ENCODE assay signal across 17 mouse cellular contexts in the genomic region with DNA sequence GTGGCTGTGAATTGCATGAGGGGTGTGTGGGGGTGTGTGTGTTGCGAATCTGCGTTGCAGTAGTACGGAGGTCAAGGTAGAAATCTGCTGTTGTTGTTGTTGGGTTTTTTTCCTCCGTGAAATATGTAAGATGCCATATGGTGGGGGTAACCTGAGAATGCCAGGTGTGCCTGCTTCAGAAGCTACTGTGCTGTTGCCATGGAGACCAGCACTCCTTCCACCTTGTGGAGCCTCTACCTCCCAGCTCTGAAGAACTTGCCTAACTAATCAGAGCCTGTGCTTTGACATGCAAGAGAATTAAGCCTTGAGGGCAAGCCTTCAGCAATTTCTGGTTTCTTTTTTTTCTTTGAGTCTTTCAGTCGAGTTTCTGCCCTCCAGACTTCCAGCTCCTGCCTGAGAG.
DNase-seq lines count a peak whose midpoint lies in the region; ATAC-seq lines count a peak whose summit lies in the region.
"Had no signal": no experiment of that assay in that cellular context is flagged by ENCODE, and none has a peak within 500 bp of the region (broad histone marks: within the 10 kb centered on the region; RNA-seq: fewer than 3 reads in every experiment).

No protein-coding gene starts in this region.

- H3K4me2 ChIP-seq in embryonic facial prominence, embryonic 11.5 days (ENCODE audit: low read depth, low read length) = no peak overlapping the region
- H3K4me2 ChIP-seq in midbrain, embryonic 16.5 days (ENCODE audit: low read length) = no peak overlapping the region
- H3K4me2 ChIP-seq in kidney, embryonic 15.5 days = no peak overlapping the region
- H3K4me2 ChIP-seq: embryonic facial prominence, embryonic 12.5 days; liver, embryonic 12.5 days had no signal

- no peak overlapping the region for H3K9ac ChIP-seq in embryonic facial prominence, embryonic 11.5 days (replicated peaks; ENCODE audit: low read length)
- no peak overlapping the region for H3K9ac ChIP-seq in midbrain, embryonic 16.5 days (ENCODE audit: low read depth, low read length)
- no peak overlapping the region for H3K9ac ChIP-seq in kidney, embryonic 15.5 days
- H3K9ac ChIP-seq: embryonic facial prominence, embryonic 12.5 days; liver, embryonic 12.5 days had no signal

- no peaks in the 10 kb centered on the region for H3K27me3 ChIP-seq in embryonic facial prominence, embryonic 11.5 days (ENCODE audit: control insufficient read depth, insufficient read depth, low read length)
- no peaks in the 10 kb centered on the region for H3K27me3 ChIP-seq in midbrain, embryonic 16.5 days (ENCODE audit: control insufficient read depth, insufficient read depth, low read depth, low read length)
- H3K27me3 ChIP-seq in kidney, embryonic 15.5 days = no peaks in the 10 kb centered on the region
- H3K27me3 ChIP-seq: CH12.LX; embryonic facial prominence, embryonic 12.5 days; liver, embryonic 12.5 days had no signal

- no peak overlapping the region for H3K4me3 ChIP-seq in embryonic facial prominence, embryonic 11.5 days (ENCODE audit: low read depth, low read length)
- no peak overlapping the region for H3K4me3 ChIP-seq in midbrain, embryonic 16.5 days (ENCODE audit: low read depth, low read length)
- H3K4me3 ChIP-seq in kidney, embryonic 15.5 days (replicated peaks) = no peak overlapping the region
- H3K4me3 ChIP-seq: embryonic facial prominence, embryonic 12.5 days; heart, adult 2 months; liver, embryonic 12.5 days had no signal

- H3K4me1 ChIP-seq in embryonic facial prominence, embryonic 11.5 days (ENCODE audit: control insufficient read depth, insufficient read depth, low read length) = no peaks in the 10 kb centered on the region
- peaks cover 14% of the 10 kb centered on the region for H3K4me1 ChIP-seq in midbrain, embryonic 16.5 days (ENCODE audit: control insufficient read depth, insufficient read depth, low read length)
- no peaks in the 10 kb centered on the region for H3K4me1 ChIP-seq in kidney, embryonic 15.5 days

- no peak overlapping the region for H3K27ac ChIP-seq in embryonic facial prominence, embryonic 11.5 days (replicated peaks; ENCODE audit: low read depth, low read length)
- H3K27ac ChIP-seq in midbrain, embryonic 16.5 days (ENCODE audit: low read length) = peak overlapping the region; percentile 58
- H3K27ac ChIP-seq in kidney, embryonic 15.5 days = no peak overlapping the region
- H3K27ac ChIP-seq: embryonic facial prominence, embryonic 12.5 days; heart, adult 2 months; kidney, postnatal 0 days; liver, embryonic 12.5 days had no signal

- H3K9me3 ChIP-seq in embryonic facial prominence, embryonic 11.5 days (replicated peaks; ENCODE audit: control insufficient read depth, low read length) = no peaks in the 10 kb centered on the region
- H3K9me3 ChIP-seq in midbrain, embryonic 16.5 days (replicated peaks; ENCODE audit: control insufficient read depth, low read length, poor library complexity, severe bottlenecking) = no peaks in the 10 kb centered on the region
- H3K9me3 ChIP-seq in kidney, embryonic 15.5 days (replicated peaks) = no peaks in the 10 kb centered on the region
- H3K9me3 ChIP-seq: embryonic facial prominence, embryonic 12.5 days; liver, embryonic 12.5 days had no signal

- no peaks in the 10 kb centered on the region for H3K36me3 ChIP-seq in embryonic facial prominence, embryonic 11.5 days (replicated peaks; ENCODE audit: control insufficient read depth, insufficient read depth, low read depth, low read length)
- H3K36me3 ChIP-seq in midbrain, embryonic 16.5 days (ENCODE audit: control insufficient read depth, insufficient read depth, low read length) = no peaks in the 10 kb centered on the region
- no peaks in the 10 kb centered on the region for H3K36me3 ChIP-seq in kidney, embryonic 15.5 days
- H3K36me3 ChIP-seq: embryonic facial prominence, embryonic 12.5 days; liver, embryonic 12.5 days had no signal

- WGBS in embryonic facial prominence, embryonic 11.5 days = 43% methylated on average over 5 of the region's 5 CpGs
- 32% methylated on average over 5 of the region's 5 CpGs for WGBS in midbrain, embryonic 16.5 days
- 23% methylated on average over 5 of the region's 5 CpGs for WGBS in kidney, embryonic 15.5 days

- DNase-seq in left cerebral cortex, postnatal 14 days (ENCODE audit: low spot score in 2 of 2) = peak; percentile 19 to 38
- DNase-seq in left cerebral cortex, adult 11 months (ENCODE audit: low spot score) = no peak
- peak; percentile 5 for DNase-seq in T-cell, adult 2 months (ENCODE audit: low spot score)
- DNase-seq in embryonic facial prominence, embryonic 11.5 days (ENCODE audit: low spot score) = peak; percentile 62
- DNase-seq in adrenal gland, postnatal 25 days = no peak
- DNase-seq: cerebellum, postnatal 10 days; heart, adult 2 months; heart, postnatal 14 days; layer of hippocampus, postnatal 36 days; lung, postnatal 4 days; thymus, postnatal 36 days had no signal

- ATAC-seq in embryonic facial prominence, embryonic 11.5 days (replicated peaks; ENCODE audit: insufficient number of reproducible peaks, low FRiP score, low TSS enrichment, low read depth) = no peak
- peak; percentile 91 for ATAC-seq in midbrain, embryonic 16.5 days
- ATAC-seq in kidney, embryonic 15.5 days (replicated peaks; ENCODE audit: low FRiP score) = no peak
- ATAC-seq: liver, embryonic 12.5 days had no signal

- intact Hi-C loops in left cerebral cortex, postnatal 14 days (cut with DNase I) = no loop called here

Comparison
In these comparisons a context has a peak if more than half of its experiments do, and no peak if none do; other contexts are left out.
1. DNase-seq: peak in left cerebral cortex, postnatal 14 days (2 of 2), T-cell, adult 2 months (single experiment) and embryonic facial prominence, embryonic 11.5 days (single experiment); none in left cerebral cortex, adult 11 months (single experiment) and adrenal gland, postnatal 25 days (single experiment).